Mouse (Mus musculus): ENCODE measurements at regions not wholly inside any gene's neighbourhood (a gene's known extent, or its start where the extent isn't known, plus 50 kb on each side); places are given as distances from the start of the nearest gene placed in this dataset.

DNA sequence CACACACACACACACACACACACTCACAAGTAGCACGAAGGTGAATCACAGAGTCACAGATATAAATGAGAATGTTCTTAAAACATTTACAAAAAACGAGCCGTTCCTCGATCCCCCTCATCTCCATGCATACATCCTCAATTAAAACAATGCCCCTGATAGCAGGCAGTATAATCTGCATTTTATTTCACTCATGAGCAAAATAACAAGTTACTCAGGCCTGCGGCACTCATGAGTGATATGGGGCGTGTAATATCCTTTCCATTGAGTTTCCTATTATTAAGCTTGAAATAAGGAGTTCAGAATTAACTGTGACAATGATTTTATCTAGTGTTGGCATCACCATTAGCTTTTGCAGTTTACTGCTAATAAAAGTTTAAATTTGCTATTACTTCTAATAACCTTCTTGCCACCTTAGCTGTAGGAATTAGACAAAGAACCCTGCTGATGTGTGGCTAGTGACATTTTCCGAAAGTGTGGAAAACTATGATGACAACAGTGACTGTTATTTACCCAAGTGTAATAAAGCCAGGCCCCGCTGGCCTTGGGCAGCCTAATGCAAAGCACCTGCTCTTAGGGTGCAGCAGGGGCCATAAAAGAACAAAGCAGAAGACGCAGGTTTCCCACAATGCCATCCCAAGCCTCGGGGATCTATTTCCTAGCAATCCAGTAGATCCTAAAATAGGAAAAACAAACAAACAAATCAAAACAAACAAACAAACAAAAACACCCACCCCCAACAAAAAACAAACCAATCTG is 592.0 kb downstream of the Ttll7 start:
- no peak for DNase-seq

DNA sequence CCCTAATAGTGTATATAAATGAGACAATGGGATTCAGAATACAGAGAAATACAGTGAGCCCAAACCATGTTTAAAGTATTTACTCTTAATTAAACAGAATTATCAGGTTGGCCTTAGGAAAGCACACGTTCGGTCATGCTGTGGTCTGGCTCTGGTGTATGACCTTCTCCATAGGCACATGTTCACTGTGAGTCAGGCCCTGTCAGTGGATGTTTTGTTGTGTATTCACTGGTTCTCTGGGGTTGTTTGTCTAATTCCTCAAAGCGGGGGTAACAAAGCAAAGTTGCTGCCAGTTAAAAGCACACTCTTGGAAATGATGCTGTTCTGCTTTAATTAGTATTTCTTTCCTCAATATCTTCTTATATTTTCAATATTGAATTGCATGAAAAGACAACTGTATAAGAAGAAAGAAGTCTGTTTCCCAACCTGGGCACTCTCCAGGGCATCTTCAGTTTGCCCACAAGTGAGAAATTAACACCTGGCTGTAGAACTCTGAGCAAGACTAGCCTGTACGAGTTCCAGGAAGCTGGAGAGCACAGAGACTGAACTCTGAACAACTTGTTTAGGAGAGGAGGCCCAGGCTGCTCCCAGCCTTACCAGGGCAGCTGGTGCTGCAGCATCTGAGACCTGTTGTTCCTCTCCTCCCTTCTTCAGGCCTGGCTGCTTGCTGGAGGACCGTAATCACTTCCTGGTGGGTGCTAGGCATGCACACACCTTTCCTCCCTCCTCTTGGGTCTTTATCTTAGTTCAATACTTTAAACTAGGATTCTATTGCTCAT is 593.1 kb downstream of the Ttll7 start:
- DNase-seq = no peak

GRCm38 (mm10) chr3:147445884-147446283 is 593.7 kb downstream of the Ttll7 start:
- DNase-seq = no peak

DNA sequence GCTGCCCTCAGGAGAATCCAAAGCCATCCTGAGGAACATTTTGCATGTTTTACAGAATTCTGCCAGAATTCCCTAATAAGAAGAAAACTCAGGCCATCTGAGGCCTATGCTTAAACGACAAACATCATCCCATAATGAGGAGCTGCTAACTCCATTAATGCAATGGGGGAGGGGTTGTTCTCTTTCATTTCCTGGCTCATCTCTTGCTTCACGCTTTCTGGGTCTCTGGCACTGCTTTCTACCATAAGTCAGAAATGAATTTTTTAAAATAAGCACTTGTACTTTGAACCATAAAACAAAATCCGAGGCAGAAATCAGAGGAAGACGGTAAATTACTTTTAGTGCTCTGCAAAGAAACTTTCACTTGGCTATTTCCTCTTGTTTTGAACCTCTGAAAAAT is 600.0 kb downstream of the Ttll7 start:
- DNase-seq = no peak

DNA sequence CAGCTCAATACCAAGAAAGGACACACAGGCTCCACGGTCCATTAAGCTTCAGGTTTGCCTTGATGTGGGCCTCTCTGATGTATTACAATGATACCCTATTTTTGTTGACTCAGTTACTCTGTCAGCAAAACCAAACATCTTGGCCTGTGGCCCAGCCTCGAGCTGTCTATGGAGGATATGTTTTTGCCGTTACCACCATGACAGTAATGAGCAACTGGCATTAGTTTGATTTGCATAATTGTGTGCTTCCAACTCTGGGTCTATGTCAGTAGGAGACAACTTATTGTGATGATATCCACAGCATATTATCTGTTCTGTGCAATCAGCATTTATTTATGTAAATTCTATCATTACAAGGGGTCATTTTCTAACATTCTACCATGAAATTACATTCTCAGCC is 603.2 kb downstream of the Ttll7 start:
- DNase-seq = no peak

GRCm38 (mm10) chr3:147456294-147456693 is 604.1 kb downstream of the Ttll7 start:
- DNase-seq = no peak

DNA sequence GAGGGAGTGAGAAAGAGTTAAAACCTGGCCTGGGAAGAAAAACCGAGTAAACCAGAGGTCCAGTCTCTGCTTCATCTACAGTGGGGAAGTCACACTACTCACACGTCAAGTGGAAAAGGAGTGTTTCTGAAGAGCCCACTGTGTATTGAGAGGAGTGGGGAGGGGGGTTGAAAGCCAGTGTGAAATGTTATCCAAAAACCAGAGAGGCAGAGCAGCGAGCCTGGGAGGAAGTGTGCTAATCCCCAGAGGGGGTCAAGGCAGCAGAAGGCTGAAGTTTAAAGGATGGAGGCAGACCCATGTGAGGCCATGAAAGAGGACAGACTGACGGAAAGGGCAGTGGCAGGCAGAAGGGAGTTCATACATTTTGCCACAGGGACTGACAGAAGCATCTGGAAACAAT is 605.9 kb downstream of the Ttll7 start:
- DNase-seq = no peak

GRCm38 (mm10) chr3:147479890-147480289 is 627.7 kb downstream of the Ttll7 start:
- DNase-seq = no peak
